Mouse (Mus musculus): ENCODE measurements at regions not wholly inside any gene's neighbourhood (a gene's known extent, or its start where the extent isn't known, plus 50 kb on each side); places are given as distances from the start of the nearest gene placed in this dataset.

- TF ChIP-seq CTCF (IDR thresholded peaks at IDR 0.05) (no peak), EP300 (IDR thresholded peaks at IDR 0.05) (no peak)
These were observed 1359.7 kb upstream of the Flrt2 start for GRCm38 (mm10) chr12:94332351-94332750.

Measured in lung, postnatal 0 days (tissue).